Mouse (Mus musculus): ENCODE measurements around the gene Dtx4. TPM values are rescaled to one million over a fixed set of nuclear protein-coding genes. Genes with fewer than 3 reads are reported as not detected.

Gene Dtx4
- polyA plus RNA-seq, 1 experiment from 2014 or later, result 2.1 TPM

GRCm38 (mm10) chr19:12502756-12503155 lies 1.5 kb upstream of the Dtx4 start:
- TF ChIP-seq EP300 (IDR thresholded peaks at IDR 0.05; ENCODE audit: low read depth), result no peak
- TF ChIP-seq CTCF (IDR thresholded peaks at IDR 0.05; ENCODE audit: low read depth), result no peak
- H3K27ac ChIP-seq (ENCODE audit: low read depth), result no peak overlapping the region
- no peak overlapping the region for H3K4me3 ChIP-seq (ENCODE audit: low read depth, low read length)
- H3K4me1 ChIP-seq (ENCODE audit: insufficient read depth), result peaks cover 6% of the 10 kb centered on the region
- DNase-seq (no peak), ATAC-seq (no peak)
- H3K4me2 ChIP-seq (ENCODE audit: low read depth, low read length), result no peak overlapping the region; the same call in 1 of the 2 replicates
- H3K36me3 ChIP-seq (replicated peaks; ENCODE audit: insufficient read depth, low read length), result no peaks in the 10 kb centered on the region
- H3K27me3 ChIP-seq (ENCODE audit: insufficient read depth, low read length), result no peaks in the 10 kb centered on the region; the same call in 1 of the 2 replicates
- H3K9ac ChIP-seq (replicated peaks), result no peak overlapping the region
- 50% methylated on average over 7 of the region's 7 CpGs for WGBS (ENCODE audit: insufficient replicate concordance)
- no peaks in the 10 kb centered on the region for H3K9me3 ChIP-seq (ENCODE audit: low read length)

DNA sequence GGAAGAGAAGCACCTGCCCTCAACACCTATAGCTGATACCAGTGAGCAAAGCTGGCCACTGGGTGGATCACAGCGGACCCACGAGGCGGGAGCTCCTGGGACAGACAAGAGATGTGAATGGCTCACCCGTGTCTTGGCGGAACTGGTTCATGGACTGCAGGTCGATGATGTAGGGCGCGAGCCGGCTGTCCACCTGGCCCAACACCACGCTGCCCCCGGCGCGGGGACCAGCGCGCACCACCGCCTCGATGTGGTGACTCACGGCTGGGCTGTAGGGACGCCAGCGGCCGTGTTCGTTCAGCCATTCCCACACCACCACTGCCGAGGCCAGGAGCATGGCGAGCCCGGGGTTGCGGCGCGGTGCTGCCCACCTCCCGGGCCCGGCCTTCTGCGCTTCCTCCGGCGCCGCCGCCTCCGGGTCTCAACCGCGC lies 358 bp downstream of the Dtx4 start:
- no peaks in the 10 kb centered on the region for H3K36me3 ChIP-seq (replicated peaks; ENCODE audit: insufficient read depth, low read length)
- DNase-seq (peak; percentile 50), ATAC-seq (peak; percentile 44)
- no peak for TF ChIP-seq CTCF (IDR thresholded peaks at IDR 0.05; ENCODE audit: low read depth)
- peak overlapping the region; percentile 92 for H3K4me2 ChIP-seq (ENCODE audit: low read depth, low read length)
- H3K27me3 ChIP-seq (ENCODE audit: insufficient read depth, low read length), result no peaks in the 10 kb centered on the region; the same call in 1 of the 2 replicates
- WGBS (ENCODE audit: insufficient replicate concordance), result 2% methylated on average over 26 of the region's 38 CpGs
- peak overlapping the region; percentile 61 for H3K4me3 ChIP-seq (ENCODE audit: low read depth, low read length)
- H3K4me1 ChIP-seq (ENCODE audit: insufficient read depth), result peaks cover 6% of the 10 kb centered on the region
- no peaks in the 10 kb centered on the region for H3K9me3 ChIP-seq (ENCODE audit: low read length)
- H3K27ac ChIP-seq (ENCODE audit: low read depth), result peak overlapping the region; percentile 83
- peak overlapping the region; percentile 70 for H3K9ac ChIP-seq (replicated peaks)

GRCm38 (mm10) chr19:12500124-12500523 lies 1.1 kb downstream of the Dtx4 start:
- ATAC-seq, result no peak
- DNase-seq, result no peak
- TF ChIP-seq EP300 (IDR thresholded peaks at IDR 0.05; ENCODE audit: low read depth) (no peak), CTCF (IDR thresholded peaks at IDR 0.05; ENCODE audit: low read depth) (no peak)
- 28% methylated on average over 3 of the region's 3 CpGs for WGBS (ENCODE audit: insufficient replicate concordance)
- Histone ChIP-seq H3K4me2 (ENCODE audit: low read depth, low read length) (peak overlapping the region; percentile 92), H3K9ac (replicated peaks) (no peak overlapping the region), H3K27ac (ENCODE audit: low read depth) (no peak overlapping the region), H3K36me3 (replicated peaks; ENCODE audit: insufficient read depth, low read length) (no peaks in the 10 kb centered on the region), H3K27me3 (ENCODE audit: insufficient read depth, low read length) (no peaks in the 10 kb centered on the region; the same call in 1 of the 2 replicates), H3K4me3 (ENCODE audit: low read depth, low read length) (peak overlapping the region; percentile 61; the same call in 1 of the 2 replicates), H3K9me3 (ENCODE audit: low read length) (no peaks in the 10 kb centered on the region), H3K4me1 (ENCODE audit: insufficient read depth) (peaks cover 6% of the 10 kb centered on the region)

DNA sequence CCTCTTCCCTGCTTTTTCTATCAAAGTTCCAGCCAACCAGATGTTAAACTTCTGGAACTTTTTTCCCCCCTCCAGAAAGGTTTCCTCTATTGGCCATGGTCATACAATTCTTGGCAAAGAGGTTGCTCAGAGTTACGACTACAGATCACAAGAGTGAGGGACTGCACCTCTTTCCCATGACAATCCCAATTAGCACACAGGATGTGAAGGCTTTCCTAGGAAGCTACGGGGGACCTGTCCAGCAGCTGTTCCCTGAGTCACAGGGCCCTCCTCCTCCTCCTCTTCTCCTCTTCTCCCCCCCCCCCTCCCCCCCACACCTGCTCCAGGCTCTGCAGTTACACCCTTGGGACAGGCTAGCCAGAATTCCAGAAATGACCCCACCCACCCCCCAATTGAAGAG lies 1.8 kb downstream of the Dtx4 start:
- Histone ChIP-seq H3K9ac (replicated peaks) (no peak overlapping the region), H3K4me1 (ENCODE audit: insufficient read depth) (peaks cover 6% of the 10 kb centered on the region), H3K36me3 (replicated peaks; ENCODE audit: insufficient read depth, low read length) (no peaks in the 10 kb centered on the region), H3K4me2 (ENCODE audit: low read depth, low read length) (peak overlapping the region; percentile 92; the same call in 1 of the 2 replicates), H3K4me3 (ENCODE audit: low read depth, low read length) (no peak overlapping the region), H3K27me3 (ENCODE audit: insufficient read depth, low read length) (no peaks in the 10 kb centered on the region; the same call in 1 of the 2 replicates), H3K9me3 (ENCODE audit: low read length) (no peaks in the 10 kb centered on the region), H3K27ac (ENCODE audit: low read depth) (no peak overlapping the region)
- TF ChIP-seq EP300 (IDR thresholded peaks at IDR 0.05; ENCODE audit: low read depth) (no peak), CTCF (IDR thresholded peaks at IDR 0.05; ENCODE audit: low read depth) (no peak)
- 29% methylated on average over 2 of the region's 2 CpGs for WGBS (ENCODE audit: insufficient replicate concordance)
- DNase-seq (no peak), ATAC-seq (no peak)

DNA sequence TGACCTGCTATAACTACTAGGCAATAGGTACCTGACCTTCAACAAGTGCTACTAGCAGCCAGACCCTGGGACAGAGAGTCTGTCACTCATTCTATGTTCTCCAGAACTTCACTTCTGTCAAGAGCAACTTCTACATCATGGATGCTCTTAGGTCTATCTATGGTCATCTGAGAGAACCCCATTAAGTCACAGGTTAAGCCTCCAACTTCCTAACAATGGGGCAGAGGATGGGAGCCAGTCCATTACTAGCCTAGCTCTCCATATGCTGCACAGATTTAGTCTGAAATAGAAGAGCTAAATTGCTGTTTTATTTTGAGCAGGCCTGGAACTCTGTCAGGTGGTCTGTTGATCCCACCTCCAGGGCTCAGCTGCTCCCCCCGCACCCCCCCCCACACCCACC lies 2.3 kb downstream of the Dtx4 start:
- ATAC-seq, result no peak
- no peak overlapping the region for H3K4me3 ChIP-seq (ENCODE audit: low read depth, low read length)

GRCm38 (mm10) chr19:12498321-12498720 lies 2.9 kb downstream of the Dtx4 start:
- no peak for ATAC-seq
- Histone ChIP-seq H3K4me2 (ENCODE audit: low read depth, low read length) (no peak overlapping the region), H3K36me3 (replicated peaks; ENCODE audit: insufficient read depth, low read length) (no peaks in the 10 kb centered on the region), H3K9ac (replicated peaks) (no peak overlapping the region), H3K4me3 (ENCODE audit: low read depth, low read length) (no peak overlapping the region), H3K27me3 (ENCODE audit: insufficient read depth, low read length) (no peaks in the 10 kb centered on the region; the same call in 1 of the 2 replicates), H3K4me1 (ENCODE audit: insufficient read depth) (peaks cover 6% of the 10 kb centered on the region), H3K27ac (ENCODE audit: low read depth) (no peak overlapping the region), H3K9me3 (ENCODE audit: low read length) (no peaks in the 10 kb centered on the region)
- WGBS (ENCODE audit: insufficient replicate concordance), result 67% methylated on average over 4 of the region's 4 CpGs
- DNase-seq, result no peak
- TF ChIP-seq EP300 (IDR thresholded peaks at IDR 0.05; ENCODE audit: low read depth) (no peak), CTCF (IDR thresholded peaks at IDR 0.05; ENCODE audit: low read depth) (no peak)

More for the DNA sequence above, 2.3 kb downstream of the Dtx4 start:
- WGBS (ENCODE audit: insufficient replicate concordance), result 71% methylated on average over 1 of the region's 1 CpGs
- Histone ChIP-seq H3K27ac (ENCODE audit: low read depth) (no peak overlapping the region), H3K9me3 (ENCODE audit: low read length) (no peaks in the 10 kb centered on the region), H3K4me1 (ENCODE audit: insufficient read depth) (peaks cover 6% of the 10 kb centered on the region), H3K36me3 (replicated peaks; ENCODE audit: insufficient read depth, low read length) (no peaks in the 10 kb centered on the region), H3K27me3 (ENCODE audit: insufficient read depth, low read length) (no peaks in the 10 kb centered on the region; the same call in 1 of the 2 replicates), H3K4me2 (ENCODE audit: low read depth, low read length) (no peak overlapping the region), H3K9ac (replicated peaks) (no peak overlapping the region)
- DNase-seq, result no peak
- TF ChIP-seq EP300 (IDR thresholded peaks at IDR 0.05; ENCODE audit: low read depth), result no peak
- TF ChIP-seq CTCF (IDR thresholded peaks at IDR 0.05; ENCODE audit: low read depth), result no peak
